Mouse (Mus musculus) neural tube, embryonic 15.5 days (tissue): Measurements from ENCODE around the gene Acsl3. TPM values are rescaled to one million over a fixed set of nuclear protein-coding genes. Genes with fewer than 3 reads are reported as not detected.

Experiments used
- ATAC-seq: fragments of 200-750 bp; cut with Nextera tagmentation; 2 replicates; pipeline ENCODE4 v1.8.0; 2017; ENCODE audit warnings: mild to moderate bottlenecking, moderate TSS enrichment, moderate library complexity; ENCODE audit not compliant: low FRiP score
- H3K27ac ChIP-seq: fragments of 300-500 bp; sonication (generic); replicated peaks from 2 replicates; pipeline ENCODE4 v1.5.1; 2015; ENCODE audit warnings: mild to moderate bottlenecking, inconsistent platforms
- H3K27me3 ChIP-seq: fragments of 300-500 bp; sonication (generic); replicated peaks from 2 replicates; pipeline ENCODE4 v1.6.1; 2015; ENCODE audit warnings: inconsistent platforms
- H3K36me3 ChIP-seq: fragments of 300-500 bp; sonication (generic); 2 replicates; pipeline ENCODE4 v1.6.1; 2015; ENCODE audit warnings: inconsistent platforms
- H3K4me1 ChIP-seq: fragments of 300-500 bp; sonication (generic); 2 replicates; pipeline ENCODE4 v1.6.1; 2015; ENCODE audit warnings: inconsistent platforms
- H3K4me2 ChIP-seq: fragments of 300-500 bp; sonication (generic); 2 replicates; pipeline ENCODE4 v1.6.1; 2015; ENCODE audit warnings: inconsistent platforms, mild to moderate bottlenecking, moderate library complexity
- H3K4me3 ChIP-seq: fragments of 300-500 bp; sonication (generic); replicated peaks from 2 replicates; pipeline ENCODE4 v1.5.1; 2015; ENCODE audit warnings: mild to moderate bottlenecking, inconsistent platforms
- H3K9ac ChIP-seq: fragments of 300-500 bp; sonication (generic); replicated peaks from 2 replicates; pipeline ENCODE4 v1.6.1; 2015; ENCODE audit warnings: mild to moderate bottlenecking, inconsistent platforms
- H3K9me3 ChIP-seq: fragments of 300-500 bp; sonication (generic); replicated peaks from 2 replicates; pipeline ENCODE4 v1.6.1; 2016; ENCODE audit warnings: inconsistent platforms
- WGBS: fragments of 180-500 bp; shearing (Covaris S2); methylation state at CpG from one replicate; pipeline ENCODE4 v1.1.7; 2015; ENCODE audit warnings: mixed read lengths; 5-methylcytosine and 5-hydroxymethylcytosine counted together
- polyA plus RNA-seq: library from polyadenylated mRNA; unstranded; fragments of >200 nt; fragmentation: Nextera tagmentation; extraction: Ambion mirVana; gene quantifications from 2 replicates; pipeline ENCODE4 v1.2.1, GENCODE M21; 2015

Gene Acsl3
- polyA plus RNA-seq, 1 experiment from 2014 or later, result 104 TPM

DNA sequence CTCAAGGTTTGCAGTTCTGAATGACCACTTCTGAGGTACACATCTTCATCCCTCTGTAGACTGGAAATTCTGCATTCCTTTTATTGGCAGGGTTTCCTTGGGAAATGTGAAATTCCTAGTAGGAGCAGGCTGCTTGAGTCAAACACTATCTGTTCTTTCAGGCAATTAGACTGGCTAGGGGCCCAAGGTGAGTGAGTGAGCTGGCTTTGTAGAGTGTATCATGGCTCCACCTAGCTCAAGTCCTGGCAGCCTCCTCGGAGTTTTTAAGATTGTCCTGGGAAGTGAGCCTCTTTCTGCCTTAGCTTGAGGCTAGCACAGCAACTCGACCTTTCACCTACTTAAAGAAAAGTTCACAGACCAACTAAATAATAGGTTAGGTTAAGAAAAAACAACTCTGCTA lies 1.2 kb upstream of the Acsl3 start:
- H3K4me2 ChIP-seq, result no peak overlapping the region
- H3K4me3 ChIP-seq, result no peak overlapping the region
- WGBS, result 19% methylated on average over 2 of the region's 2 CpGs
- no peaks in the 10 kb centered on the region for H3K27me3 ChIP-seq
- H3K4me1 ChIP-seq, result peaks cover 33% of the 10 kb centered on the region
- H3K9me3 ChIP-seq, result no peaks in the 10 kb centered on the region
- no peak for ATAC-seq
- peak overlapping the region; percentile 23; the same call in 1 of the 2 replicates for H3K27ac ChIP-seq
- H3K36me3 ChIP-seq, result no peaks in the 10 kb centered on the region
- H3K9ac ChIP-seq, result no peak overlapping the region

GRCm38 (mm10) chr1:78657021-78657629 lies 500 bp upstream of the Acsl3 start:
- ATAC-seq, result no peak

GRCm38 (mm10) chr1:78658441-78659269 lies 1.0 kb downstream of the Acsl3 start:
- peak overlapping the region; percentile 96 for H3K27ac ChIP-seq
- peak overlapping the region; percentile 72 for H3K4me2 ChIP-seq
- ATAC-seq, result no peak
- WGBS, result under 1% methylated on average over 20 of the region's 20 CpGs
- H3K9me3 ChIP-seq, result no peaks in the 10 kb centered on the region
- peak overlapping the region; percentile 97 for H3K4me3 ChIP-seq
- H3K9ac ChIP-seq, result peak overlapping the region; percentile 94
- H3K27me3 ChIP-seq, result no peaks in the 10 kb centered on the region
- H3K4me1 ChIP-seq, result peaks cover 35% of the 10 kb centered on the region
- no peaks in the 10 kb centered on the region for H3K36me3 ChIP-seq

More at GRCm38 (mm10) chr1:78657021-78657629, 500 bp upstream of the Acsl3 start:
- Histone ChIP-seq H3K9ac (peak overlapping the region; percentile 94), H3K9me3 (no peaks in the 10 kb centered on the region), H3K36me3 (no peaks in the 10 kb centered on the region), H3K4me3 (peak overlapping the region; percentile 97), H3K4me1 (peaks cover 35% of the 10 kb centered on the region), H3K27ac (peak overlapping the region; percentile 96), H3K4me2 (peak overlapping the region; percentile 72), H3K27me3 (no peaks in the 10 kb centered on the region)
- WGBS, result 24% methylated on average over 22 of the region's 22 CpGs

- H3K4me3 ChIP-seq, result peak overlapping the region; percentile 97
- peaks cover 35% of the 10 kb centered on the region for H3K4me1 ChIP-seq
- ATAC-seq, result no peak
- no peaks in the 10 kb centered on the region for H3K27me3 ChIP-seq
- H3K9ac ChIP-seq, result peak overlapping the region; percentile 94
- peak overlapping the region; percentile 72 for H3K4me2 ChIP-seq
- WGBS, result 15% methylated on average over 4 of the region's 4 CpGs
- no peaks in the 10 kb centered on the region for H3K9me3 ChIP-seq
- peak overlapping the region; percentile 23; the same call in 1 of the 2 replicates for H3K27ac ChIP-seq
- H3K36me3 ChIP-seq, result peaks cover 5% of the 10 kb centered on the region
These were observed 1.7 kb downstream of the Acsl3 start for GRCm38 (mm10) chr1:78659270-78659823.

- no peak overlapping the region for H3K27ac ChIP-seq
- ATAC-seq, result no peak
- no peaks in the 10 kb centered on the region for H3K9me3 ChIP-seq
- H3K4me1 ChIP-seq, result peaks cover 22% of the 10 kb centered on the region
- WGBS, result 90% methylated on average over 4 of the region's 4 CpGs
- no peak overlapping the region for H3K4me2 ChIP-seq
- H3K4me3 ChIP-seq, result no peak overlapping the region
- H3K9ac ChIP-seq, result no peak overlapping the region
- peaks cover 35% of the 10 kb centered on the region for H3K36me3 ChIP-seq
- H3K27me3 ChIP-seq, result no peaks in the 10 kb centered on the region
These were observed 6.7 kb downstream of the Acsl3 start for GRCm38 (mm10) chr1:78664326-78664725.

DNA sequence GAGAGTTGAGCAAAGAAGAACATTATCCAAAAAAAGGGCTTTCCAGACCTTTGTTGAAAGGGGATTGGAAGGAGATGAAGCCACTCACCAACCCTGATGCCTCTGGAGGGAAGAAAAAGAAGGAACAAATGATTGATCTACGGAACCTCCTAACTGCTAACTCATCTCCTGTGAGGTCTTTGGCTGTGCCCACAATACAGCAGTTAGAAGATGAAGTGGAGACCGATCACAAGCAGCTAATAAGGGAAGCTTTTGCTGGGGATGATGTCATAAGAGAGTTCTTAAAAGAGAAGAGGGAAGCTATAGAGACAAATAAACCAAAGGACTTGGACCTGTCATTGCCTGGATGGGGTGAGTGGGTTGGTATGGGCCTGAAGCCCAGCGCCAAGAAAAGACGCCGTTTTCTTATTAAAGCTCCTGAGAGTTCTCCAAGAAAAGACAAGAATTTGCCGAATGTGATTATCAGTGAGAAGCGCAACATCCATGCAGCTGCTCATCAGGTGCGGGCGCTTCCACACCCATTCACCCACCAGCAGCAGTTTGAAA lies 8.4 kb downstream of the Acsl3 start:
- no peak overlapping the region for H3K4me3 ChIP-seq
- no peak overlapping the region for H3K4me2 ChIP-seq
- no peak overlapping the region for H3K9ac ChIP-seq
- no peak for ATAC-seq
- no peaks in the 10 kb centered on the region for H3K27me3 ChIP-seq
- no peaks in the 10 kb centered on the region for H3K9me3 ChIP-seq
- peaks cover 7% of the 10 kb centered on the region for H3K4me1 ChIP-seq
- H3K27ac ChIP-seq, result no peak overlapping the region
- peaks cover 35% of the 10 kb centered on the region for H3K36me3 ChIP-seq
- WGBS, result 97% methylated on average over 9 of the region's 9 CpGs

DNA sequence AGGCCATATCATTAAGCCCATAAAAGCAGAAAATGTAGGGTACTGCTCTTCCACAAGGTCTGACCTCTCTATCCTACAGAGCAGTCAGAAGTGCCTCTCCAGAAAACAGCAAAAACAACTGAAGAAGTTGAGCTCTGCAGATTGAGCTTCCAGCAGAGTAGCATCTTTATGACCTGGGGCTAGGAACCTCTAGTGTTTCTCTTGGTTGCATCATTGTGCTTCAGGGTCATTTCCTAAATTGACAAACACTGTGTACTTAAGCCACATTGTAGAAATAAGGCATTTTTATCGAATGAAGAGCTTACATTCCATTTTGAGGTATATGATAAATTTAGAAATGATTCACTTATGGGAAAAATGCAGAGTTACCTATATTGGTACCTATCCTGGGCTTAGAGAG lies 9.0 kb downstream of the Acsl3 start:
- Histone ChIP-seq H3K9me3 (no peaks in the 10 kb centered on the region), H3K27me3 (no peaks in the 10 kb centered on the region), H3K4me2 (no peak overlapping the region), H3K9ac (no peak overlapping the region), H3K4me1 (peaks cover 1% of the 10 kb centered on the region; the same call in 1 of the 2 replicates), H3K27ac (no peak overlapping the region), H3K4me3 (no peak overlapping the region), H3K36me3 (peaks cover 35% of the 10 kb centered on the region)
- ATAC-seq, result no peak
- 90% methylated on average over 1 of the region's 1 CpGs for WGBS

GRCm38 (mm10) chr1:78682291-78682690 lies 24.7 kb downstream of the Acsl3 start:
- H3K4me3 ChIP-seq, result no peak overlapping the region
- H3K9ac ChIP-seq, result no peak overlapping the region
- H3K9me3 ChIP-seq, result no peaks in the 10 kb centered on the region
- H3K4me1 ChIP-seq, result no peaks in the 10 kb centered on the region
- H3K27me3 ChIP-seq, result no peaks in the 10 kb centered on the region
- H3K4me2 ChIP-seq, result no peak overlapping the region
- WGBS, result 96% methylated on average over 3 of the region's 3 CpGs
- ATAC-seq, result no peak
- H3K36me3 ChIP-seq, result peaks cover 3% of the 10 kb centered on the region; the same call in 1 of the 2 replicates
- H3K27ac ChIP-seq, result no peak overlapping the region

- ATAC-seq, result no peak
- no peak overlapping the region for H3K9ac ChIP-seq
- H3K27ac ChIP-seq, result no peak overlapping the region
- H3K4me3 ChIP-seq, result no peak overlapping the region
- H3K27me3 ChIP-seq, result no peaks in the 10 kb centered on the region
- H3K9me3 ChIP-seq, result no peaks in the 10 kb centered on the region
- no peaks in the 10 kb centered on the region for H3K4me1 ChIP-seq
- 86% methylated on average over 8 of the region's 8 CpGs for WGBS
- no peak overlapping the region for H3K4me2 ChIP-seq
- H3K36me3 ChIP-seq, result peaks cover 3% of the 10 kb centered on the region; the same call in 1 of the 2 replicates
These were observed 26.5 kb downstream of the Acsl3 start for GRCm38 (mm10) chr1:78684128-78684527.

DNA sequence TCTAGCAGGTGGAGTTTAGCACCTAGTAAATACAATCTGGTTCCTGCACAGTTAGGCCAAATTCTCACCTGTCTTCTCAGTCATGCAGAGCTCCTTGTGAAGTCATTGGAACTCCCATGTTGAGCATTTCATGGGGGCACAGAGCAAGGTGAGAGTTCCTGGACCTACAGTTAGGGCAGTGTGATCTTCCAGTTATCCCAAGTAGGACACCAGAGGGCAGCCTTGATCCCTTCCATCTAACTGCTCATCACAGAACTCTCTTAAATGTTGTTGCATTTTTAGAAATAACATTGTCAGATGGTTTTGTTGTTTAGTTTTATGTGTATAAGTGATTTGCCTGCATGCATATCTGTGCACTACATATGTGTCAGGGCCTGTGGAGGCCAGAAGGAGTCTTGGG lies 29.2 kb downstream of the Acsl3 start:
- H3K4me2 ChIP-seq, result no peak overlapping the region
- no peak overlapping the region for H3K27ac ChIP-seq
- H3K36me3 ChIP-seq, result peaks cover 14% of the 10 kb centered on the region
- no peak overlapping the region for H3K9ac ChIP-seq
- no peak for ATAC-seq
- H3K4me3 ChIP-seq, result no peak overlapping the region
- H3K27me3 ChIP-seq, result no peaks in the 10 kb centered on the region
- no peaks in the 10 kb centered on the region for H3K9me3 ChIP-seq
- no peaks in the 10 kb centered on the region for H3K4me1 ChIP-seq

GRCm38 (mm10) chr1:78688149-78688548 lies 30.5 kb downstream of the Acsl3 start:
- Histone ChIP-seq H3K36me3 (peaks cover 25% of the 10 kb centered on the region), H3K27ac (no peak overlapping the region)
- 89% methylated on average over 7 of the region's 7 CpGs for WGBS

More at GRCm38 (mm10) chr1:78688149-78688548, 30.5 kb downstream of the Acsl3 start:
- Histone ChIP-seq H3K9ac (no peak overlapping the region), H3K4me2 (no peak overlapping the region), H3K4me1 (no peaks in the 10 kb centered on the region), H3K27me3 (no peaks in the 10 kb centered on the region), H3K9me3 (no peaks in the 10 kb centered on the region), H3K4me3 (no peak overlapping the region)
- ATAC-seq, result no peak
